Mouse (Mus musculus) layer of hippocampus, adult 18-20 months (tissue): ENCODE results near the gene Dlg2. TPM values are rescaled to one million over a fixed set of nuclear protein-coding genes. Genes with fewer than 3 reads are reported as not detected.

ENCODE experiments used
- DNase-seq, 2 experiments: peaks; one replicate each; pipeline ENCODE4 v3.0.0; 2022; ENCODE audit warnings: low spot score in 2 of 2
- long read RNA-seq: library from polyadenylated mRNA; stranded (forward); transcript quantifications from one replicate; pipeline ENCODE4 v2.0.0, GENCODE M21; 2021
- total RNA-seq, 2 experiments: library from RNA; stranded (reverse); gene quantifications; 2 replicates each; pipeline ENCODE4 v1.2.3; 2021

Dlg2 gene
- 100 to 1,000 TPM; 224 to 230 TPM for total RNA-seq
- long read RNA-seq, partial matches to known transcripts: 6 of 37 reads
- long read RNA-seq, other reads (novel, unspliced or antisense): 30 of 37 reads

DNA sequence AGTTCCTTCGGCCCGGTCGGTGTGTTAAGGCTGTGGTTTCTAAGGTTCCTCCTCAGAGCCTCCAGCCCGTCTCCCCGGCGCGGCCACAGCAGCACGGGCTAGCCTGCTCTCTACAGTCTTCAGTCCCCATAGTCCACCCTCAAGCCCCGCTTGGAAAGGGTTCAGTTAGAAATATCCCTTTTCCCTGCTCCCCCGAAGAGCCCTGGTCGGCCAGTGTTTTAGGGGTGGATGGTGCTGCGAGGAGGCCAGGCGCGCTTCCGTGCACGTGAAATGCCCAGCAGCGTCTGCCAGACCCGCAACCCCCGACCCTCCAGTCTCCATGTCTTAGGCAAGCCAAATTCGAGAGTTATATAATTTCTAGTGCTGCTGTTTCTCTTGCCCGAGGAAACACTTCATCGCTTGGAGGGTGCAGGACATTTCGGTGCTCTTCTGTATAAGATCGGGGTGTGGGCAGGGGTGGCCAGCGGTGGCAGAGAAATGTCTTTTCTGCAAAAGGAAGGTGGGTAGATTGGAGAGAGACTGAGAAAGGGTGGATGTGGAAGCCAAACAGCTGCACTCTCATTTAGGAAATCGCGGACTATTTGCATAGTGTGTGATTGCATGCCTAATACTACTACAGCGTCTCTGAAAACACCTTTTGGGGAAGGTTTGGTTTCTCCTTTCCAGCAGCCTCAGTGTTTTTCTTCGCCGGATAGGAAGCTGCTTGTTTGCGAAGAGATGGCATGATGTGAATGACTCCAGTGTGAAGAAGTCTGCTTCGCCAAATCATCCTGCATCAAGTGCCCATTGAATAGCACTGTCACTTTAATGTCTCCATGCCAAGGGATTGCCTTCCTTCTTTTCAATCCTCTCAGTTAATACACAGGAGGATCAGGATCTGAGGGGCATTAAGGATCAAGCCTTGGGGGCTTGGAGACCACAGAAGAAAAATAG is at the start of gene Dlg2:
Dlg2 (plus strand) TSS at position 360 of the 933 bp plus-strand sequence.
- DNase-seq: peak; percentile 51 to 67

DNA sequence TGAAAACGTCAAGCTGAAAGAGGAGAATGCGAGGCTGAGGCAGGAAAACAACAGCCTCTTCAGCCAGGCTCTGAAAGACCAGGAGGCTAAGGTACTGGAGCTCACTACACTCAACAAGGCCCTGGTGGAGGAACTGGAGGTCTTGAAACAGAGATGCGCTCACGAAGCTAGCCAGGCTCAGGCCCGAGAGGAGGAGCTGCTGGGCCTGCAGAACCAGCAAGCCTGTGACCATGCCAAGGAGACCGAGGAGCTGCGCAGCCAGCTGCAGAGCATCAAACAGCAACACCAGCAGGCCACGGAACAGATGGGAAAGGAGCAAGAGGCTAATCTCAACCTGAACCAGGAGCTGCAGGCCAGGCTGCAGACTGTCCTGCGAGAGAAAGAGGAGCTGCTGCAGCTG is 49.5 kb upstream of the Dlg2 start:
- DNase-seq: no peak

DNA sequence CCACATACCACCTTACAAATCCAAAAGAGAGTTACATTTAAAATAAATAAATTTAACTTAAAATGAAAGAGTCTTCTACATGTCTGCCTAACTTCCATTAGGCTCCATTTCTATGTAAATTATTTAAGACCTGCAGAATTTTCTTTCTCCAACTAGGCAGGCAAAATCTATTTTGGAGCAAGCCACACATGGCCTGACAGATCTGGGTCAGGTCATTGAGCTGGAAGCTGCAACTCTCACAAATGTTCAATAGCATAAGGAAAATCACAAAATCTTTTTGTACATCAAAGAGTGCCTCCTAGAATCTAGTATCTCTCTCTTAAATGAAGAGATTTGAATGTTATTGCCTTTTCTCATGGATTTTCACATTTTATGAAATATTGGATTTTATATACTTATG is 44.3 kb upstream of the Dlg2 start:
- no peak for DNase-seq

DNA sequence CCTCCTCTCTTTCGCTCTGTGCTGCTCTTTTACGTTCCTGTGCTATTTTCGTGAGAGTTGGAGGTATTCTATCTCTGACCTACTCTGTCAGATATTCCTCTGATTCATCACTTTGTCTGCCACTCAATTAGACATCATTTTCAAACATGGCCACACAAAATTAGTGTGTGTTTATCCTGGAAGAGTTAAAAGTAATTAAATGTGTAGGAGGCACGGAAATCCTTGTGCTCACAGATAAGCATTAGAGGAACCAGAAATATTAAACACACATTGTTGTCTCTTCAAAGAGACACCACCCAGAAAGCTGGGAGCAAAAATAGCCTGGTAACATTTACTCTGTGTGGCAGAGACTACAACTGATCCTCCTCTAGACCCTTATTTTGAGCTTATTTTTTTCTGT is 36.4 kb upstream of the Dlg2 start:
- no peak for DNase-seq

DNA sequence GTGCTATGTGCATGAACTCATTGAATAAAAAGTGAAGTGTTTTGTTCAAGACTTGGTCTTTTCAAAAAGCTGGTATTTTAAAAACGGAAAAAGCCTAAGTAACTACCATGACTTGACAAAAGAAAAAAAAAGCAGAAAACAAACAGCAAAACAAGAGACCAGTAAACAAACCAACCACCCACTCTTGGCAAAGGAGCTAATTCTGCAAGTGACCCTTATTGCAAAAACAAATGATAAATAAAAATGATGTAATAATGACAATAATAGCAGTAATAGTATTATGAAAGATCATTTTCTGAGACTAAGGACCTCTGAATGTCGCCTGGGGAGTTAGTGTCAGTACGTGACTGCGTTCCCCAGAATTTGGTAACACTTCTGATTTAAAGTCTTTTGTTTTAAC is 34.4 kb upstream of the Dlg2 start:
- no peak for DNase-seq

DNA sequence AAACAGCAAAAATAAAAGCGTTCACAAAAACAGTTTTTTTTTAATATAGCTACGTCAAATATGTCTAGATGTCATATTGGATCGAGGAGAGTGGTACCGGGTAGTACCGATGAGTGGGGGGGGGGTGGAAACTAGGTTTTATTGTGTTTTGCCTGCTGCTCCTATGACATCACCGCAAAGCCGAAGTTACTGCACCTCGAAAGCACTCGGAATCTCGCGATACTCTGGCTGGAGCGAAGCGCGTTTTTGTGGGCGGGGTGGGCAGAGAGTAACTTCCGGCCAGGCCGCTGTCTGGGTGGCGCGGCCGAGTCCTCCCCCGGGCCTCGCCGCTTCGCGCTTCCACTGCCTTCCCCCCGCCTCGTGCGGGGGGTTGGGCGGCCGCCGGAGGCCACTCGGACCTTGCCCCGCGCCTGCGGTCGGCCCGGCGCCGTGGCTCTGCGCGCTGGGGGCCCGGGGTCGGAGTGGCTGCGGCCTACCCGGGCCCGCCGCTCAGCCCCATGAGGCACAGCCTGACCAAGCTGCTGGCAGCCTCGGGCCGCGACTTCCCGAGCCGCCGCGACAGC is 33.9 kb upstream of the Dlg2 start, which contains the start of gene Crebzf:
Crebzf (plus strand) TSS at position 212 of the 563 bp plus-strand sequence.
- peak; percentile 91 to 97 for DNase-seq

DNA sequence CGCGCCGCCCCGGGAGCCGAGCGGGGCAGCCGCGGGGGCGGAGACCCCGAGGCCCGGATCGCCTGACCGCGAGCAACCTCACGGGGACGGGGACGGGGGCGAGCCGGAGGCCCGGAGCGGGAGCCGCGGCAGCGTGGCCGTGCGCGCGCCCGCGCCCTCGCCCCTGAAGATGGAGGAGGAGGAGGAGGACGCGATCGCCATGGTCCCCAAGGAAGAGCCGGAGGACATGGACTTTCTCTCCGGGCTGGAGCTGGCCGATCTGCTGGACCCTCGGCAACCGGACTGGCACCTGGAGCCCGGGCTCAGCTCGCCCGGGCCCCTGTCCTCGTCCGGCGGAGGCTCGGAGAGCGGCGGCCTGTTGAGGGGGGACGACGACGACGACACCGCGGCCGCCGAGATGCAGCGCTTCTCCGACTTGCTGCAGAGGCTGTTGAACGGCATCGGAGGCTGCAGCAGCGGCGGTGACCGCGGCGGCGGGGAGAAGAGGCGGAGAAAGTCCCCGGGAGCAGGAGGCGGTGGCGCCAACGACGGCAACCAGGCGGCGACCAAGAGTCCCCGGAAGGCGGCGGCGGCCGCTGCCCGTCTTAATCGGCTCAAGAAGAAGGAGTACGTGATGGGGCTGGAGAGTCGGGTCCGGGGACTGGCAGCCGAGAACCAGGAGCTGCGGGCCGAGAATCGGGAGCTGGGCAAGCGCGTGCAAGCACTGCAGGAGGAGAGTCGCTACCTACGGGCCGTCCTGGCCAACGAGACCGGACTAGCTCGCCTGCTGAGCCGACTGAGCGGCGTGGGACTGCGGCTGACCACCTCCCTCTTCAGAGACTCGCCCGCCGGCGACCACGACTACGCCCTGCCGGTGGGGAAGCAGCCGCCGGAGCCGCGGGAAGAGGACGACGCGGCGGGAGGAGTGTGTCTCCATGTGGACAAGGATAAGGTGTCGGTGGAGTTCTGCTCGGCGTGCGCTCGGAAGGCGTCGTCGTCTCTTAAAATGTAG is 33.1 kb upstream of the Dlg2 start:
- DNase-seq: peak; percentile 60 to 68

DNA sequence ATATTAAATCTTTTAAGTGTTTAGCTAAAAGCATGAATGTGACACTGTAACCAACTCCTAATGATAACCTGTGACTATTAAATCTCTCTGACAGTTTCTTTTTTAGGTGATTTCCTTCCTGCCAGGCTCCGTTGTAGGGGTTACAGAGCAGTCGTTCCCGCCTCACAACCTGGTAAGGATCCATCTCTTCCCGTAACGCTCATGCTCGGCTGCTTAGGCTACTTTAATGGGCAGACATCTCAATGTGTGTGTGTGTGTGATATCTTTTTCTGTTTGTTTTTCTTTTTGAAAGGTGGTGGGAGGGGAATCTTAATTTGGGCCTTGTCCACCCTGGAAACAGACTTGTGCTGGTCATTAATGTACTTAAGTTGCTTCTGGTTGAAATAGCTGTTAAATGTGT is 32.3 kb upstream of the Dlg2 start:
- DNase-seq: no peak

DNA sequence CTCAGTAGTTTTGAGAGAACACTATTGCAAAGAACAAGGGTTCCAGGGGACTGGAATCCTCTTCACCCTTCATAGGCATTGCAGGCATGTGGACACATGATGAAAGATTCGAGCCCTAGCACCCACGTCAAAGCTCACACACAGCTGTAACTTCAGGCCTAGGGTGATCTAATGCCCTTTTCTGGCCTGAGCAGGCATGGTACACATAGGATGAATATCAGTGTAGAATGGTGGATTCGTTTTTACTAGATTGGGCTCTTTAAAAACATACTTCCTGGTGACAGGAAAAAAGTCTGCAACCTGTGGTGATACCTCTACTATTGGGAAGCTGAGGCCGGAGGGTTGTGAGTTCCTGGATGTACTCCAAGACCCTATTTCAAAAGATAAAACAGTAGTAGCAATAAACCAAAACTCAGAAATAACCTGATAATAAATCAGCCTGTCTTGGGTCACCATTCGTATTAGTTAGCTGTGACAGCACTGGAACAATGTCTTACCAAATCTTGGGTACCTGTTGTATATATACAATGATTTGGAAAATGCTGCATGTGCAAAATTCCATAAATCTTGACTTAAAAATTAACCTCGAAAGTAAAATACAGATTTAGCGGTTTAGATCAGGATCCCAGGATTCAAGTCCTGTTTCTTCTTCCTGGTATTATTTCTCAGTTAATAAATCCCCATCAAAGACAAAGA is 20.2 kb upstream of the Dlg2 start:
- no peak for DNase-seq

DNA sequence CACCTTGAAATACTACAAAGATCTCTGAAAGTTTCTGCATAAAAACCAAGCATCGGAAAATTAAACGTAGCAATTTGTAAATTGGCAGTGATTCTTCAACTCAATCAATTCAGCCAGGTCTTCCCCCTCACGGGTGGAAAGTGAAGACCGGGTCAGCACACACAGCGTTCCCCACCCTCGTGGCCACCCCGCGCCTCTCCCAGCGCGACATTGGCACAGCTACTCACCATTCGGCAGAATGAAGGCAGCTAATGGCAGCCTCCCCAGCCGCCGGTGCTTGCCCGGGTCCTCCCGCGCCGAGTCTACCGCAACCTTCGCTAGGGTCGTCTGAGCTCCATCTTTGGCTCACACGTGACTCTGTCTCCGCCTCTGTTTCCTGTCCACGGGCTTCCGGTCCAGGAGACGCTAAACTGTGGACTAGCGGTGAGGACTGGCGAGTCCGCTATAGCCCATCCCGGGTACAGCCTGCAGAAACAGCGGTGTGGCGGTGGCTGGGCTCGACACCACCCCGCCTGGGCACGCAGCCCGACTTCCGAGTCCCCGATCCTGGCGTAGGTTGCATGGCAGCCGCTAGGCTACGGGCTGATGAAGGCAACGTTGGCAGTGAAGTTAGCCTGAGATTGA is 19.5 kb upstream of the Dlg2 start, which contains the start of gene Tmem126a:
Tmem126a (minus strand) TSS at position 385 of the 624 bp plus-strand sequence.
- peak; percentile 76 to 85 for DNase-seq

DNA sequence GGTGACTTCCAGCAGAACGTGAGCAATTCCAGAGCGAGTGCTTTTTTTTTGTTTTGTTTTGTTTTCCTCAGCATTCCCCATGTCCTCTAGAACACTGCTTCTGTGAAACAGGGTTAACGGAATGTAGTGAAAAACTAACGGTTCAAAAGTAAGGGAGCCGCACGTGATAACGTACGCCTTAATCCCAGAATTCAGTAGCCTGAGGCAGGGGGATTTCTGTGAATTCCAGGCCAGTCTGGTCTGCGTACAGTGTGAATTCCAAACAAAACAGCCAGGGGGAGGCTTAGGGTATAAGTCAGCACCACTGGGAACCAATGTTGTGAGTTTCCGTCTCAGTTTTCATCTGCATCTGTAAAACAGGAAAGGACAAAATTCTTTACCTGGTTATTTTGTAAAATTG is 19.0 kb upstream of the Dlg2 start:
- DNase-seq: no peak

DNA sequence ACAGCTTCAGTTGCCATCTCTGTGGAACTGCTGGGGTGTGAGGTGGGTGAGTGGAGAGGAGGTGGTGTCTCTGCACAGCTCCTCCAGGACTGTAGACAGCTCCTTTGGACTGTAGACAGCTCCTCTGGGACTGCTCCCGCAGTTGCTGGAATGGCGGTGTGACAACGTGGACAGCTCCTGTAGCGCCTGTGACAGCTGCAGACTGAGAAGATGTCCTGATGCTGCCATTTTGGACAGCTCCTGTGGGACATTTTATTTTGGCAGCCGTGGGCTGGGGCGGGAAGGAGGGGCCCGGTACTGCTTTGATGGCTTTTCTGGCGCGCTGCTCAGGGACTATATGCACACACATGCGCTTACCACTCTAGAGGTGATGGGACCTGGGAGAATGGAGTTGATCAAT is 16.1 kb upstream of the Dlg2 start:
- DNase-seq: no peak

DNA sequence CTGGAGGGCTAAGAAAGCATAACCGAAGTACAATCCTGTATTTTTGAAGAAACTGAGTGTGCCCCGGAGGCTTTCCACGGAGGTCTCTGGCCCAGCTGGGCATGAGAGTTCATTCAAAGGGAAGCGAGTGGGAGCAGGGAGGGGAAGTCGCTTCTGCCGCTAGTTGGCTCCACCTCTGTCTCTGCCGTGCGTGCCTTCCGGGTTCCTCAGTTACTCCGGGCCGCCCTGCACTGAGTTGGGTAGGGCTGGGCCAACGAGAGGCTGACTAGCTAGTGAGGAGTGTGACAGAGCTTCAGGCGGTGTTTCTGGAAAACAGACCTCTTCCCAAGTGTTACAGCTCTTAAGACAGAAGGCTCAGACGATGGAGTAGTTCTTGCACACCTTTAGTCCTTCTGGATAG is 15.5 kb upstream of the Dlg2 start:
- DNase-seq: no peak

DNA sequence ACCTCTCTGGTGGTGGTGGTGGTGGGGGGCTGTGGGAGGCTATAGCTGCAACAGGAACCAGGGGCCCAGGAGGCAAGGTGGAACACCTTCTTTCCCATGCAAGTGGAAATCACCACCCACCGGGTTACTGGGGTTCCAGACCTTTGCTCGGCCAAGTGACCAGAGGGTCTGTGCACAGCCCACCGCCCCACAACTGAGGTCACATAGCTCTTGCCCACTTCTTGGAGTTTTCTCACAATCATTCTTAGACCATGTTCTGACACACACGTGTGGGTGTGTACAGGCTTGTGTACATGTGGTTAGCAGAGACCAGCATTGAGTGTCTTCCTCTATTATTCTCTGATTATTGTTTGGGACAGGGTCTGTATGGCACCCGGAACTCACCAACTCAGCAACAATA is 15.0 kb upstream of the Dlg2 start:
- DNase-seq: no peak

DNA sequence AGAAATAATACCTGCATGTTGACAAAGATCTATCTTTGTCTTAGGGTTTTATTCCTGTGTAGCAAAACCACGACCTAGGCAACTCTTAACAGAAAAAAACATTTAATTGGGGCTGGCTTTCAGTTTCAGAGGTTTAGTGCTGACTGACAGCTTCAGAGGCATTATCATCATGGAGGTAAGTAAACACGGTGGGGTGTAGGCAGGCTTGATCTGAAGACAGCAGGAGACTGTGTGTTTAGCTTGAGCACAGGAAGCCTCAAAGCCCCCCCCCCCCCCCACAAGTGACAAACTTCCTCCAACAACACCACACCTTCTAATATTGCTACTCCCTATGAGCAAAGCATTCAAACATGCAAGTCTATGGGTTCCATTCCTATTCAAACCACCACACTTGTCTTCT is 3.0 kb upstream of the Dlg2 start:
- no peak for DNase-seq

DNA sequence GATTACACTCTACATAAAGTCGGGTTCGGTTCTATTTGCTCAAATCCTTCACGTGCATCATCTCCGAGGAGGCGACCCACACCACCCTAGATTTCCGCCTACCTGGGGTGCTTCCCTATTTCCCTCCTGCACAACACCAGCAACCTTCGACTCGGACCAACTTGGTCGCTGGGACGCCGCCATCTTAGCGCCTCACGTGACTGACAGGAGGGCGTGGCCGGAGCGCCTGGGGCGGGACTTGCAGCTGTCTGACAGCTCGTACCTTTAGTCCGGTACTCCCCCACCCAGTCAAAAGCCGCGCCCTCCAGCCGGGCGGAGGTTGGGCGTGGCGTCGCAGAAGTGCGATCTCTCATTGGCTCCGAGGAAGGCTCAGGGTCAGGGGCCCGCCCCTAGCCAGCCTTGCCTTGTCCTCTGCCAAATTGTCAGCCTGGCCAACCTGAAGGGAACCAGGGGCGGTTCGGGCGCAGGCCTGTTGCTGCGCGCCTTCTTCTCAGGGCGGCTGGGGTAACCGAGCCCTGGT is 619 bp upstream of the Dlg2 start, which contains the start of gene Tmem126b:
Tmem126b (minus strand) TSS at position 209 of the 520 bp plus-strand sequence.
- DNase-seq: peak; percentile 99

DNA sequence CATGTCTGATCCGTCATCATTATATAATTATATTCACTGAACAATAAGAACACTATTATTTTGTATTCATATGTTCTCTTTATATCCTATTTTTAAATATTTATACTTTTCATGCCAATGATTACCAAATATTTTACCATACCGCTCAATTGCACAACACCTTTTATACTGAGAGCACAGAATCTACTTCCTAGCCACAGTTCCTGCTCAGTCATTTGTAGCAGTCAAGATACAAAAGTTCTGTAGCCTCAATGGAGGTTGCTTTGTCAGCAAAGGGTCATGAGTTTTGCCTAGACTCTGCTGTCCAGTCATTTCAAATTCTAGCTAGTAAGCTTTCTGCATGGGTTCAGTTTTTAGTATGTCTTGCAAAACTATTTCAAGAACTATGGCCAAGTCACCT is 6.1 kb downstream of the Dlg2 start:
- DNase-seq: no peak

DNA sequence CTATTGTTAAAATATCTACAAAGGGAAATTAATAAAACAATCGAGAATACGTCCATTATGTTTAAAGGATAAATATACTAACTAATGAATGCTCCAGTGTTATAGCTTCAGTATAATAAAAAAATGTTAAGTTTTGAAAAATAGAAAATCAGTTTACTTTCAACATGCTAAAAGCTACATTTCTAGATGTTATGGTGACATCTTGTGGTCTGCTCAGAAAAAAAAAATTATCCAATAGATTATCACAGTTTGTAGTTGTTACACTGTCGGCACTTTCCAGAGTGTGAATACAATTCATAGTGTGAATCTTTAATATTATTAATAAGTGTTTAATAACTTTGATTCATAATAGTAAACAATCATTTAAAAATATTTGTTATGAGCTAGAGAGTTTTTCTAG is 31.7 kb downstream of the Dlg2 start:
- no peak for DNase-seq

DNA sequence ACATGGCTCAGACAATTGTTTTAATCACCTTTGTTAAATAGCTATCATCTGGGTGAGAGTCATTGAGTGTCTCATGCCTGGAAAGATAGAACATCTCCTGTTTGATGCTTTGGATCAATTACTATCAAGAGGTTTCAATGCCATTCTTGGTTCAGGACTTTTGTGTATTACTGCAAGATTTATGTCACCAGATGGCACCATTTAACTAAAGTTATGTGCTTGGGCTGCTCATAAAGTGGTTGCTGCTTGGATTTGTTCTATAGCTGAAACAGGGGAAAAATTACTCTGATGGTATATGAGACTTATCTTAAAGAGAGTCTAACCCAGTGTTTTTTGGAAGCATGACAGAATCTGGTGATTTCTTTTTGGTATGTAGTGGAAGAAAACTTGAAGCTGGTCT is 35.8 kb downstream of the Dlg2 start:
- peak in 1 of 2 experiments; percentile 53 for DNase-seq
